In the genomic region with DNA sequence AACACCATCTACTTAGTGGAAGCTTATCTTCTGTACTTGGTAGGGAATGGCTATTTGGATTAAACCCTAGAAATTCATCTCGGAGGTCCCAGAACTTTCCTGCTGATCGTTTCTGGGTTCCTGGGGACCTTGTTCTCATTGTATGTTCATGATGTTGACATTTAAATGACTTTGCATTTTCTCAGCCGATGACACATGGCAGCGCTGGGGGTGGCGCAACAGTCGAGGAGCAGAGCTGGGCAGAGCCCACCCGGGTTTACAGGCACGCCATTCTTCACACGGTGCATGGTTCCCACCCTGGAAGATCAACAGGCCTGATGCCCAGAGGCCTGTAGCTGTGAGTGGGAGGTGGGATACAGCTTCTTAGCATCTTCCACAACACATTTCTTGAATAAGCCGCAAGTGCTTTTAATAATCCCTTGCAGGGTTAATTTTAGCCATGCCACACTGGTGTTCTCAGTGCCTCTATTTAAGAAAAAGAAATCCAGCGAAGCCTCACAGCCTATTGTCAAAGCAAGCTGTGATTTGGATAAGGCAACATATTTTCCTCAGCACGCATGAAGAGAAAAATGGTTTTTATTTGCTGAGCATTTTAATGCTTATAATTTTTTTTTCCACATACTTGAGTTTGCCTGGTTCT, we compare ENCODE assay signal across 9 mouse cellular contexts. TPM values are rescaled to one million over a fixed set of nuclear protein-coding genes. Genes with fewer than 3 reads are reported as not detected.
DNase-seq lines count a peak whose midpoint lies in the region; ATAC-seq and TF ChIP-seq lines count a peak whose summit lies in the region.
"Had no signal": no experiment of that assay in that cellular context is flagged by ENCODE, and none has a peak within 500 bp of the region (broad histone marks: within the 10 kb centered on the region; RNA-seq: fewer than 3 reads in every experiment).

No protein-coding gene starts in this region.

- H3K4me1 ChIP-seq in limb, embryonic 14.5 days (ENCODE audit: control insufficient read depth, insufficient read depth, low read length) = peaks cover 67% of the 10 kb centered on the region

- TF ChIP-seq CTCF in layer of hippocampus, adult 2 months (conservative IDR thresholded peaks at IDR 0.05) = no peak

- peak overlapping the region; percentile 78 for H3K27ac ChIP-seq in layer of hippocampus, adult 2 months
- H3K27ac ChIP-seq in limb, embryonic 14.5 days (replicated peaks; ENCODE audit: low read depth, low read length) = peak overlapping the region; percentile 83

- no peaks in the 10 kb centered on the region for H3K9me3 ChIP-seq in limb, embryonic 14.5 days (ENCODE audit: control insufficient read depth, low read length)

- peak; percentile 49 for ATAC-seq in frontal cortex, adult (ENCODE audit: low TSS enrichment)
- ATAC-seq in common myeloid progenitor, adult 5-6 weeks (replicated peaks; ENCODE audit: low read depth, poor library complexity, severe bottlenecking) = peak; percentile 45; the same call in 1 of the 2 replicates
- ATAC-seq in limb, embryonic 14.5 days (ENCODE audit: low FRiP score, low read depth) = no peak

- peaks cover 19% of the 10 kb centered on the region for H3K36me3 ChIP-seq in limb, embryonic 14.5 days (ENCODE audit: control insufficient read depth, insufficient read depth, low read length)

- 49% methylated on average over 12 of the region's 12 CpGs for WGBS in limb, embryonic 14.5 days

- no peak overlapping the region for H3K4me3 ChIP-seq in layer of hippocampus, adult 2 months
- no peak overlapping the region for H3K4me3 ChIP-seq in limb, embryonic 14.5 days (replicated peaks; ENCODE audit: low read length)

- no peaks in the 10 kb centered on the region for H3K27me3 ChIP-seq in limb, embryonic 14.5 days (ENCODE audit: control insufficient read depth, insufficient read depth, low read length)

- DNase-seq in frontal cortex, postnatal 14 days (ENCODE audit: low spot score in 2 of 2) = no peak
- DNase-seq in layer of hippocampus, adult 2 months (ENCODE audit: low spot score in 2 of 2) = no peak
- no peak for DNase-seq in layer of hippocampus, adult 8-10 months (ENCODE audit: low spot score in 2 of 2)
- DNase-seq in limb, embryonic 14.5 days (ENCODE audit: low spot score) = no peak
- no peak for DNase-seq in MN1 (ENCODE audit: low spot score)
- DNase-seq in retina, embryonic 14.5 days (ENCODE audit: low spot score) = no peak
- DNase-seq: lung, adult 2 months had no signal

- no peak overlapping the region; the same call in 1 of the 2 replicates for H3K9ac ChIP-seq in limb, embryonic 14.5 days (ENCODE audit: low read depth, low read length, severe bottlenecking)

- H3K4me2 ChIP-seq in limb, embryonic 14.5 days (replicated peaks; ENCODE audit: low read depth, low read length, severe bottlenecking) = no peak overlapping the region

- TF ChIP-seq POLR2A in limb, embryonic 14.5 days (IDR thresholded peaks at IDR 0.05; ENCODE audit: borderline replicate concordance, extremely low read depth, insufficient read depth, insufficient read length) = no peak

RNA-seq across cellular contexts. Expression of a gene that starts 54.6 kb away (rescaled TPM):
- 10 to 100 TPM; 22.2 to 25.5 TPM for total RNA-seq in layer of hippocampus, adult 2 months (2021)
- 10 to 100 TPM; 22.9 to 29.1 (median 26.8) TPM for total RNA-seq in layer of hippocampus, adult 8-10 months (2022)
- 41.1 and 48.9 TPM in 2 replicates for total RNA-seq in common myeloid progenitor, adult 5-6 weeks (2017)
- 38.7 and 49.0 TPM in 2 replicates for polyA plus RNA-seq in limb, embryonic 14.5 days (2012; rRNA removed)
- polyA plus RNA-seq in limb, embryonic 14.5 days (2014; fragmentation: Nextera tagmentation; extraction: Ambion mirVana) = 48.5 and 54.2 TPM in 2 replicates
